Mouse (Mus musculus): ENCODE data around the gene Rrh. TPM values are rescaled to one million over a fixed set of nuclear protein-coding genes. Genes with fewer than 3 reads are reported as not detected.

Rrh gene
- polyA plus RNA-seq, 2 experiments, result 0.04 to 0.07 TPM

GRCm38 (mm10) chr3:129830626-129831025 lies 8.2 kb upstream of the Rrh start:
- Histone ChIP-seq H3K9ac (replicated peaks) (peak overlapping the region; percentile 62), H3K4me3 (ENCODE audit: insufficient read depth in 1 of 2, low read depth in 2 of 2, low read length in 2 of 2) (peak overlapping the region; percentile 78 to 86), H3K4me1 (replicated peaks; ENCODE audit: control insufficient read depth in 2 of 2, insufficient read depth in 2 of 2, low read length in 1 of 2) (peaks cover 8 to 15% of the 10 kb centered on the region in 2 experiments), H3K27me3 (ENCODE audit: control insufficient read depth, insufficient read depth, low read length) (no peaks in the 10 kb centered on the region), H3K36me3 (replicated peaks; ENCODE audit: control insufficient read depth, insufficient read depth, low read depth) (peaks cover 10% of the 10 kb centered on the region), H3K27ac (peak overlapping the region; percentile 63), H3K9me3 (ENCODE audit: control insufficient read depth, low read length) (no peaks in the 10 kb centered on the region), H3K4me2 (ENCODE audit: low read depth) (peak overlapping the region; percentile 83)
- DNase-seq (ENCODE audit: low read depth in 3 of 3, low spot score in 3 of 3), result peak in 1 of 3 experiments; percentile 4
- under 1% methylated on average over 45 of the region's 45 CpGs for WGBS (ENCODE audit: insufficient replicate concordance)
- no peak for TF ChIP-seq EP300 (IDR thresholded peaks at IDR 0.05; ENCODE audit: low read depth)
- no peak for TF ChIP-seq CTCF (IDR thresholded peaks at IDR 0.05; ENCODE audit: low read depth)
- peak; percentile 16; the same call in 1 of the 2 replicates for ATAC-seq (ENCODE audit: insufficient read depth)

DNA sequence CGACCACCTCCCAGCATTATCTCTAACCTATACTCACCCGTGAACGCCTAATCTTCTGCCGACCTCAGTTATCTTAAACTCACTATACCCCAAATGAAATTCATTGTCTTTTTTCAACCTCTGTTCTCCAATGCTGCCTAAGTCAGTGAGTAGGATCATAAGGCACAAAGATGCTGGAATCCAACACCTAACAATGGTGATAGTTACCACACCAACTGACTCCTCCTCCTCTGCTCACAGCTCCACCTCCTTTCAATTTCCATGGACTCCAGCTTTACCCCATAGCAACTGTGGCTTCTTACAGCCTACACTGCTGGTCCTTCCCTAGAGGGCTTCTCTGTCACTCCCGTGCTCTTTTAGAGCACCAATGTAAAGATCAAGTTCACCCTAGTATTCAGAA lies 5.3 kb upstream of the Rrh start:
- Histone ChIP-seq H3K27ac (no peak overlapping the region), H3K4me3 (ENCODE audit: insufficient read depth in 1 of 2, low read depth in 2 of 2, low read length in 2 of 2) (no peak overlapping the region), H3K9ac (replicated peaks) (no peak overlapping the region), H3K9me3 (ENCODE audit: control insufficient read depth, low read length) (no peaks in the 10 kb centered on the region), H3K27me3 (ENCODE audit: control insufficient read depth, insufficient read depth, low read length) (no peaks in the 10 kb centered on the region), H3K36me3 (replicated peaks; ENCODE audit: control insufficient read depth, insufficient read depth, low read depth) (peaks cover 26% of the 10 kb centered on the region), H3K4me2 (ENCODE audit: low read depth) (no peak overlapping the region), H3K4me1 (replicated peaks; ENCODE audit: control insufficient read depth in 2 of 2, insufficient read depth in 2 of 2, low read length in 1 of 2) (peaks cover 8% of the 10 kb centered on the region in 2 experiments)
- TF ChIP-seq CTCF (IDR thresholded peaks at IDR 0.05; ENCODE audit: low read depth) (no peak), EP300 (IDR thresholded peaks at IDR 0.05; ENCODE audit: low read depth) (no peak)
- DNase-seq (ENCODE audit: low read depth in 3 of 3, low spot score in 3 of 3) (no peak), ATAC-seq (ENCODE audit: insufficient read depth) (no peak)
- WGBS (ENCODE audit: insufficient replicate concordance), result 54% methylated on average over 5 of the region's 5 CpGs

DNA sequence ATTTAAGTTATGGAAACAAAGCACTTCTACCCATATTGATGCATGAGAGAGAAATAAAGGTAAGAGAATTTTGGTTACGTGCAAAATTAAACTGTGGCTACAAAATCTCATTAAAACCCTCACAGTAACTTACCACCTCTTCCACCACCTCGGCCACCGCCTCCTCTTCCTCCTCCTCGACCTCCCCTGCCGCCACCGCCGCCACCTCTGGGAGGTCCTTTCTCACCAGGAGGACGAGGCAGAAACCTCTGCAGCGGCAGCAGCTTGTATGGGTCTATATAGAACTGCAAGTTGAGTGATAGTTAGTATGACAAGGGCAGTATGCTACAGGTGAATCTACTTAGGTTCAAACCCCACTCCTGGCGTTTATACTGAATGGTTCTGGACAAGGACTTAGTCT lies 4.3 kb upstream of the Rrh start:
- no peak overlapping the region for H3K9ac ChIP-seq (replicated peaks)
- no peak overlapping the region for H3K4me2 ChIP-seq (ENCODE audit: low read depth)
- peaks cover 8% of the 10 kb centered on the region in 2 experiments for H3K4me1 ChIP-seq (replicated peaks; ENCODE audit: control insufficient read depth in 2 of 2, insufficient read depth in 2 of 2, low read length in 1 of 2)
- no peak overlapping the region for H3K27ac ChIP-seq
- WGBS (ENCODE audit: insufficient replicate concordance), result 83% methylated on average over 10 of the region's 10 CpGs
- no peak overlapping the region for H3K4me3 ChIP-seq (ENCODE audit: insufficient read depth in 1 of 2, low read depth in 2 of 2, low read length in 2 of 2)
- H3K9me3 ChIP-seq (ENCODE audit: control insufficient read depth, low read length), result no peaks in the 10 kb centered on the region
- ATAC-seq (ENCODE audit: insufficient read depth), result no peak
- DNase-seq (ENCODE audit: low read depth in 3 of 3, low spot score in 3 of 3), result no peak
- no peaks in the 10 kb centered on the region for H3K27me3 ChIP-seq (ENCODE audit: control insufficient read depth, insufficient read depth, low read length)
- TF ChIP-seq EP300 (IDR thresholded peaks at IDR 0.05; ENCODE audit: low read depth) (no peak), CTCF (IDR thresholded peaks at IDR 0.05; ENCODE audit: low read depth) (no peak)
- H3K36me3 ChIP-seq (replicated peaks; ENCODE audit: control insufficient read depth, insufficient read depth, low read depth), result peaks cover 26% of the 10 kb centered on the region

- DNase-seq (ENCODE audit: low read depth in 3 of 3, low spot score in 3 of 3) (no peak), ATAC-seq (ENCODE audit: insufficient read depth) (no peak)
- H3K27ac ChIP-seq, result no peak overlapping the region
- 80% methylated on average over 10 of the region's 10 CpGs for WGBS (ENCODE audit: insufficient replicate concordance)
- H3K9me3 ChIP-seq (ENCODE audit: control insufficient read depth, low read length), result no peaks in the 10 kb centered on the region
- no peak overlapping the region for H3K4me2 ChIP-seq (ENCODE audit: low read depth)
- TF ChIP-seq CTCF (IDR thresholded peaks at IDR 0.05; ENCODE audit: low read depth), result no peak
- TF ChIP-seq EP300 (IDR thresholded peaks at IDR 0.05; ENCODE audit: low read depth), result no peak
- peaks cover 7 to 8% of the 10 kb centered on the region in 2 experiments for H3K4me1 ChIP-seq (replicated peaks; ENCODE audit: control insufficient read depth in 2 of 2, insufficient read depth in 2 of 2, low read length in 1 of 2)
- H3K4me3 ChIP-seq (ENCODE audit: insufficient read depth in 1 of 2, low read depth in 2 of 2, low read length in 2 of 2), result no peak overlapping the region
- H3K36me3 ChIP-seq (replicated peaks; ENCODE audit: control insufficient read depth, insufficient read depth, low read depth), result peaks cover 26% of the 10 kb centered on the region
- no peaks in the 10 kb centered on the region for H3K27me3 ChIP-seq (ENCODE audit: control insufficient read depth, insufficient read depth, low read length)
- H3K9ac ChIP-seq (replicated peaks), result no peak overlapping the region
These were observed 2.5 kb upstream of the Rrh start for GRCm38 (mm10) chr3:129824891-129825290.

DNA sequence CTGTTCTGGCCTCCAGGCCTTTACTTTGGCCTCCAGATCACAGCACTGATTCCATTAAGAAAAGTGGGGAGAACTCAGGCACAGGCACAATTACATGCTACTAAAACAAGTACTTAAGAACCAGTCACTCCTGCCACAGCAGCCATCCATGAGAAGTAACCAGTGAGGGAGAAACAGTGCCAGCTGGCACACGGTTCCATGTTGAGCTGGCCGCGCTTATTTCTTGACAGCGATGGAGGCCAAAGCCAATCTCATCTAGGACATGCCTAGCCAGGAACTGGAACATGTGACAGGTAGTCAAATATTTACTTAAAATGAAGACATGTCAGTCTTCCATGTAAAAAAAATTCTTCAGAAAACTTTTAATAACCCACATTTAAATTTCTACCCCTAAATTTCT lies 1.8 kb upstream of the Rrh start:
- ATAC-seq (ENCODE audit: insufficient read depth) (no peak), DNase-seq (ENCODE audit: low read depth in 3 of 3, low spot score in 3 of 3) (no peak)
- H3K4me1 ChIP-seq (replicated peaks; ENCODE audit: control insufficient read depth in 2 of 2, insufficient read depth in 2 of 2, low read length in 1 of 2), result peaks cover 0 to 2% of the 10 kb centered on the region in 2 experiments; a peak in 3 of 4 replicates
- no peaks in the 10 kb centered on the region for H3K9me3 ChIP-seq (ENCODE audit: control insufficient read depth, low read length)
- H3K27me3 ChIP-seq (ENCODE audit: control insufficient read depth, insufficient read depth, low read length), result no peaks in the 10 kb centered on the region
- 90% methylated on average over 4 of the region's 4 CpGs for WGBS (ENCODE audit: insufficient replicate concordance)
- no peak overlapping the region for H3K27ac ChIP-seq
- peaks cover 26% of the 10 kb centered on the region for H3K36me3 ChIP-seq (replicated peaks; ENCODE audit: control insufficient read depth, insufficient read depth, low read depth)
- no peak overlapping the region for H3K9ac ChIP-seq (replicated peaks)
- no peak overlapping the region for H3K4me2 ChIP-seq (ENCODE audit: low read depth)
- no peak for TF ChIP-seq EP300 (IDR thresholded peaks at IDR 0.05; ENCODE audit: low read depth)
- TF ChIP-seq CTCF (IDR thresholded peaks at IDR 0.05; ENCODE audit: low read depth), result no peak
- H3K4me3 ChIP-seq (ENCODE audit: insufficient read depth in 1 of 2, low read depth in 2 of 2, low read length in 2 of 2), result no peak overlapping the region

Data from liver, embryonic 14.5 days (tissue).